Mouse (Mus musculus): Measurements from ENCODE around the gene Kcnj6.

Gene Kcnj6

GRCm38 (mm10) chr16:94997340-94997849 lies at the start of gene Kcnj6:
Gene Kcnj6, minus strand, starts transcription at chr16:94997701.
- CTCF ChIA-PET: no interaction called here

GRCm38 (mm10) chr16:95009937-95010336 lies 12.4 kb upstream of the Kcnj6 start:
- CTCF ChIA-PET: no interaction called here

- CTCF ChIA-PET: no interaction called here
Observed at GRCm38 (mm10) chr16:95004599-95004998, 7.1 kb upstream of the Kcnj6 start.

- CTCF ChIA-PET: no interaction called here
Observed at GRCm38 (mm10) chr16:94999551-94999950, 2.0 kb upstream of the Kcnj6 start.

- CTCF ChIA-PET: no interaction called here
Observed at GRCm38 (mm10) chr16:94999019-94999418, 1.5 kb upstream of the Kcnj6 start.

GRCm38 (mm10) chr16:94996791-94997281 lies 665 bp downstream of the Kcnj6 start:
- CTCF ChIA-PET: interaction anchor here (0.6 kb wide), 1 partner anchor 1209 kb away, joined by 7 read pairs; no protein-coding TSS in a partner anchor

- CTCF ChIA-PET: no interaction called here
Observed at GRCm38 (mm10) chr16:94995542-94996131, 1.9 kb downstream of the Kcnj6 start.

- CTCF ChIA-PET: no interaction called here
Observed at GRCm38 (mm10) chr16:94994924-94995323, 2.6 kb downstream of the Kcnj6 start.

GRCm38 (mm10) chr16:94994148-94994547 lies 3.4 kb downstream of the Kcnj6 start:
- CTCF ChIA-PET: no interaction called here

- CTCF ChIA-PET: no interaction called here
Observed at GRCm38 (mm10) chr16:94990114-94990513, 7.4 kb downstream of the Kcnj6 start.

GRCm38 (mm10) chr16:94986731-94987130 lies 10.8 kb downstream of the Kcnj6 start:
- CTCF ChIA-PET: no interaction called here

GRCm38 (mm10) chr16:94984263-94984662 lies 13.2 kb downstream of the Kcnj6 start:
- CTCF ChIA-PET: no interaction called here

GRCm38 (mm10) chr16:94980374-94980773 lies 17.1 kb downstream of the Kcnj6 start:
- CTCF ChIA-PET: interaction anchor here (0.5 kb wide), 1 partner anchor 1892 kb away, joined by 5 read pairs; no protein-coding TSS in a partner anchor

- CTCF ChIA-PET: no interaction called here
Observed at GRCm38 (mm10) chr16:94979499-94979898, 18.0 kb downstream of the Kcnj6 start.

- CTCF ChIA-PET: no interaction called here
Observed at GRCm38 (mm10) chr16:94972080-94972855, 25.2 kb downstream of the Kcnj6 start.

GRCm38 (mm10) chr16:94968941-94969340 lies 28.6 kb downstream of the Kcnj6 start:
- CTCF ChIA-PET: no interaction called here

GRCm38 (mm10) chr16:94968472-94968871 lies 29.0 kb downstream of the Kcnj6 start:
- CTCF ChIA-PET: no interaction called here

GRCm38 (mm10) chr16:94957156-94957828 lies 40.2 kb downstream of the Kcnj6 start:
- CTCF ChIA-PET: no interaction called here

- CTCF ChIA-PET: no interaction called here
Observed at GRCm38 (mm10) chr16:94956410-94956809, 41.1 kb downstream of the Kcnj6 start.

- CTCF ChIA-PET: no interaction called here
Observed at GRCm38 (mm10) chr16:94953294-94953693, 44.2 kb downstream of the Kcnj6 start.

GRCm38 (mm10) chr16:94949172-94949571 lies 48.3 kb downstream of the Kcnj6 start:
- CTCF ChIA-PET: no interaction called here

GRCm38 (mm10) chr16:94946848-94947247 lies 50.7 kb downstream of the Kcnj6 start:
- CTCF ChIA-PET: no interaction called here

GRCm38 (mm10) chr16:94932702-94933101 lies 64.8 kb downstream of the Kcnj6 start:
- CTCF ChIA-PET: no interaction called here

All from spleen, embryonic (tissue).